12 mouse cellular contexts compared by ENCODE assay signal in genomic region chr10:20398224-20398623, GRCm38 (mm10). TPM values are rescaled to one million over a fixed set of nuclear protein-coding genes. Genes with fewer than 3 reads are reported as not detected.
A peak's percentile ranks its signal among the peaks of the same experiment; 100 is the strongest.
DNase-seq lines count a peak whose midpoint lies in the region; ATAC-seq and TF ChIP-seq lines count a peak whose summit lies in the region.
"Had no signal": no experiment of that assay in that cellular context is flagged by ENCODE, and none has a peak within 500 bp of the region (broad histone marks: within the 10 kb centered on the region; RNA-seq: fewer than 3 reads in every experiment).

No protein-coding gene starts in this region.

- DNase-seq in heart, postnatal 14 days: no peak
- DNase-seq in A20 (ENCODE audit: low read depth, low spot score): peak; percentile 64
- peak; percentile 6 for DNase-seq in T-cell, adult 2 months (ENCODE audit: low spot score)
- no peak for DNase-seq in forebrain, postnatal 0 days
- no peak for DNase-seq in embryo, embryonic 11 days
- DNase-seq: adrenal gland, adult 8-10 months; cerebellum, adult 9-10 months had no signal

- WGBS in heart, embryonic 16.5 days: 42% methylated on average over 6 of the region's 6 CpGs
- WGBS in forebrain, postnatal 0 days: 65% methylated on average over 6 of the region's 6 CpGs
- 75% methylated on average over 6 of the region's 6 CpGs for WGBS in kidney, embryonic 14.5 days

- H3K36me3 ChIP-seq in heart, embryonic 16.5 days (ENCODE audit: control insufficient read depth, insufficient read depth): no peaks in the 10 kb centered on the region
- peaks cover 3% of the 10 kb centered on the region for H3K36me3 ChIP-seq in megakaryocyte, embryonic 14.5 days (replicated peaks; ENCODE audit: low read length)
- no peaks in the 10 kb centered on the region; the same call in 1 of the 2 replicates for H3K36me3 ChIP-seq in forebrain, postnatal 0 days (ENCODE audit: insufficient read depth)
- H3K36me3 ChIP-seq in kidney, embryonic 14.5 days (ENCODE audit: control insufficient read depth, insufficient read depth, low read length): no peaks in the 10 kb centered on the region
- H3K36me3 ChIP-seq: kidney, embryonic 15.5 days had no signal

- no peaks in the 10 kb centered on the region for H3K9me3 ChIP-seq in heart, embryonic 16.5 days (replicated peaks; ENCODE audit: control insufficient read depth, low read length)
- no peaks in the 10 kb centered on the region for H3K9me3 ChIP-seq in megakaryocyte, embryonic 14.5 days
- H3K9me3 ChIP-seq in forebrain, postnatal 0 days (ENCODE audit: low read length): no peaks in the 10 kb centered on the region
- H3K9me3 ChIP-seq in kidney, embryonic 14.5 days (ENCODE audit: control insufficient read depth, low read length): no peaks in the 10 kb centered on the region
- H3K9me3 ChIP-seq: kidney, embryonic 15.5 days had no signal

- no peak for ATAC-seq in heart, embryonic 16.5 days (replicated peaks; ENCODE audit: extremely low read depth, insufficient read depth, low FRiP score)
- no peak for ATAC-seq in forebrain, postnatal 0 days
- ATAC-seq in kidney, embryonic 14.5 days (ENCODE audit: low FRiP score, low TSS enrichment): no peak

- peak overlapping the region; percentile 12; the same call in 1 of the 2 replicates for H3K4me2 ChIP-seq in heart, embryonic 16.5 days (ENCODE audit: low read depth, low read length)
- H3K4me2 ChIP-seq in forebrain, postnatal 0 days (ENCODE audit: low read depth): no peak overlapping the region
- no peak overlapping the region for H3K4me2 ChIP-seq in kidney, embryonic 14.5 days (replicated peaks; ENCODE audit: low read depth, low read length)
- H3K4me2 ChIP-seq: kidney, embryonic 15.5 days had no signal

- H3K4me3 ChIP-seq in heart, embryonic 16.5 days (ENCODE audit: low read length): 0 out of 2 replicates have a peak overlapping the region, but pooled peaks have one; percentile 1
- H3K4me3 ChIP-seq in megakaryocyte, embryonic 14.5 days (replicated peaks): peak overlapping the region; percentile 67
- H3K4me3 ChIP-seq in forebrain, postnatal 0 days (ENCODE audit: low read depth, low read length): no peak overlapping the region
- no peak overlapping the region for H3K4me3 ChIP-seq in kidney, embryonic 14.5 days (ENCODE audit: low read length)
- H3K4me3 ChIP-seq: kidney, embryonic 15.5 days had no signal

- no peak for TF ChIP-seq CTCF in forebrain, postnatal 0 days (IDR thresholded peaks at IDR 0.05; ENCODE audit: low read depth)

- intact Hi-C loops in heart, postnatal 14 days (cut with DNase I): no loop called here

- peaks cover 4% of the 10 kb centered on the region; the same call in 1 of the 2 replicates for H3K4me1 ChIP-seq in heart, embryonic 16.5 days (ENCODE audit: control insufficient read depth, insufficient read depth, low read length)
- H3K4me1 ChIP-seq in megakaryocyte, embryonic 14.5 days: peaks cover 11% of the 10 kb centered on the region
- H3K4me1 ChIP-seq in forebrain, postnatal 0 days (ENCODE audit: insufficient read depth): no peaks in the 10 kb centered on the region
- 0 out of 2 replicates have a peak, but pooled peaks cover 3% of the 10 kb centered on the region for H3K4me1 ChIP-seq in kidney, embryonic 14.5 days (ENCODE audit: control insufficient read depth, insufficient read depth, low read length)

- H3K27ac ChIP-seq in heart, embryonic 16.5 days (ENCODE audit: low read length): peak overlapping the region; percentile 33
- no peak overlapping the region for H3K27ac ChIP-seq in forebrain, postnatal 0 days (ENCODE audit: low read depth, low read length)
- H3K27ac ChIP-seq in kidney, embryonic 14.5 days (ENCODE audit: low read depth, low read length): no peak overlapping the region
- H3K27ac ChIP-seq: kidney, embryonic 15.5 days had no signal

- H3K9ac ChIP-seq in heart, embryonic 16.5 days (ENCODE audit: low read length): no peak overlapping the region
- no peak overlapping the region for H3K9ac ChIP-seq in forebrain, postnatal 0 days
- H3K9ac ChIP-seq in kidney, embryonic 14.5 days (ENCODE audit: low read depth, low read length): no peak overlapping the region
- H3K9ac ChIP-seq: kidney, embryonic 15.5 days had no signal

- no peaks in the 10 kb centered on the region for H3K27me3 ChIP-seq in heart, embryonic 16.5 days (ENCODE audit: control insufficient read depth, insufficient read depth, low read length)
- H3K27me3 ChIP-seq in megakaryocyte, embryonic 14.5 days (replicated peaks): no peaks in the 10 kb centered on the region
- no peaks in the 10 kb centered on the region for H3K27me3 ChIP-seq in forebrain, postnatal 0 days (ENCODE audit: insufficient read depth, low read length)
- H3K27me3 ChIP-seq in kidney, embryonic 14.5 days (ENCODE audit: control insufficient read depth, insufficient read depth, low read length): no peaks in the 10 kb centered on the region
- H3K27me3 ChIP-seq: kidney, embryonic 15.5 days had no signal

RNA-seq across cellular contexts. Expression of gene Mtfr2, which starts 50.7 kb away (rescaled TPM):
- polyA plus RNA-seq in heart, embryonic 16.5 days (2015; fragmentation: Nextera tagmentation; extraction: Ambion mirVana): 1.1 and 1.4 TPM in 2 replicates
- 1 to 10 TPM in 1 of 2 experiments, under 1 TPM in 1; 0.72 to 1.2 TPM for total RNA-seq in heart, postnatal 14 days (2021)
- 1.5 TPM in 1 of 2 replicates, not detected in the other for polyA plus RNA-seq in megakaryocyte, embryonic 14.5 days (2012; ENCODE audit: insufficient read depth, low replicate concordance)
- total RNA-seq in forebrain, postnatal 0 days (2014; rRNA removed): 0.38 and 0.57 TPM in 2 replicates
- 0.14 and 0.47 TPM in 2 replicates for polyA plus RNA-seq in forebrain, postnatal 0 days (2015; fragmentation: Nextera tagmentation; extraction: Ambion mirVana)
- polyA plus RNA-seq in kidney, embryonic 14.5 days (2014; fragmentation: Nextera tagmentation; extraction: Ambion mirVana): 2.9 and 3.8 TPM in 2 replicates
- total RNA-seq: gastrocnemius, adult 8-10 months had no signal

Comparison
In these comparisons a context has a peak if more than half of its experiments do, and no peak if none do; other contexts are left out.
1. H3K4me3 ChIP-seq: peak in heart, embryonic 16.5 days (single experiment) and megakaryocyte, embryonic 14.5 days (single experiment); none in forebrain, postnatal 0 days (single experiment) and kidney, embryonic 14.5 days (single experiment).
2. DNase-seq: peak in A20 (single experiment) and T-cell, adult 2 months (single experiment); none in heart, postnatal 14 days (0 of 2), forebrain, postnatal 0 days (single experiment) and embryo, embryonic 11 days (single experiment).